Mouse (Mus musculus) heart, embryonic 14.5 days (tissue): ENCODE data around the gene Mylk4. TPM values are rescaled to one million over a fixed set of nuclear protein-coding genes. Genes with fewer than 3 reads are reported as not detected.

ENCODE experiments used
- ATAC-seq: fragments of 200-750 bp; cut with Nextera tagmentation; 2 replicates; pipeline ENCODE4 v1.8.0; 2017; ENCODE audit warnings: low read depth, moderate TSS enrichment; ENCODE audit not compliant: insufficient number of reproducible peaks, insufficient read depth, low FRiP score
- H3K27ac ChIP-seq, 2 experiments: fragments of 200-500 bp in 1 of 2; fragments of 300-500 bp in 1 of 2; sonication (generic) in 1 of 2; replicated peaks in 1 of 2; 2 replicates each; pipeline ENCODE4 v1.5.1; 2012 to 2014; ENCODE audit warnings: low read depth in 2 of 2, low read length in 2 of 2, control low read depth in 1 of 2, mild to moderate bottlenecking in 1 of 2, mixed read lengths in 1 of 2; ENCODE audit not compliant: control insufficient read depth in 1 of 2, insufficient read depth in 1 of 2
- H3K27me3 ChIP-seq: fragments of 300-500 bp; sonication (generic); 2 replicates; pipeline ENCODE4 v1.6.1; 2014; ENCODE audit warnings: mild to moderate bottlenecking, low read length, control low read depth; ENCODE audit not compliant: control insufficient read depth, insufficient read depth
- H3K36me3 ChIP-seq: fragments of 300-500 bp; sonication (generic); 2 replicates; pipeline ENCODE4 v1.6.1; 2014; ENCODE audit warnings: mild to moderate bottlenecking, control low read depth, low read length, mixed read lengths; ENCODE audit not compliant: control insufficient read depth, insufficient read depth
- H3K4me1 ChIP-seq, 2 experiments: fragments of 200-500 bp in 1 of 2; fragments of 300-500 bp in 1 of 2; sonication (generic) in 1 of 2; 2 replicates each; pipeline ENCODE4 v1.6.1; 2012 to 2014; ENCODE audit warnings: low read length in 2 of 2, control low read depth in 1 of 2, mixed read lengths in 1 of 2; ENCODE audit not compliant: control insufficient read depth in 2 of 2, insufficient read depth in 2 of 2
- H3K4me2 ChIP-seq: fragments of 300-500 bp; sonication (generic); 2 replicates; pipeline ENCODE4 v1.6.1; 2014; ENCODE audit warnings: mild to moderate bottlenecking, low read length
- H3K4me3 ChIP-seq, 2 experiments: fragments of 200-500 bp in 1 of 2; fragments of 300-500 bp in 1 of 2; sonication (generic) in 1 of 2; 2 replicates each; pipeline ENCODE4 v1.5.1; 2012 to 2014; ENCODE audit warnings: low read length in 2 of 2, mild to moderate bottlenecking in 2 of 2, control low read depth in 1 of 2, low read depth in 1 of 2, moderate library complexity in 1 of 2; ENCODE audit not compliant: control insufficient read depth in 1 of 2, insufficient read depth in 1 of 2
- H3K9ac ChIP-seq: fragments of 300-500 bp; sonication (generic); 2 replicates; pipeline ENCODE4 v1.6.1; 2014; ENCODE audit warnings: mild to moderate bottlenecking, low read length
- H3K9me3 ChIP-seq: fragments of 300-500 bp; sonication (generic); 2 replicates; pipeline ENCODE4 v1.6.1; 2016; ENCODE audit warnings: low read length, control low read depth; ENCODE audit not compliant: control insufficient read depth
- WGBS: fragments of 180-500 bp; shearing (Covaris S2); extraction: QIAGEN DNeasy Blood & Tissue Kit; methylation state at CpG from one replicate; pipeline ENCODE4 v1.1.7; 2014; 5-methylcytosine and 5-hydroxymethylcytosine counted together
- polyA plus RNA-seq: library from polyadenylated mRNA; unstranded; fragments of >200 nt; fragmentation: Nextera tagmentation; extraction: Ambion mirVana; gene quantifications from 2 replicates; pipeline ENCODE4 v1.2.1, GENCODE M21; 2014

The Mylk4 gene
- polyA plus RNA-seq, 1 experiment from 2014 or later, result 0.46 TPM

GRCm38 (mm10) chr13:32806820-32807219 is 23.1 kb upstream of the Mylk4 start:
- H3K36me3 ChIP-seq, result peaks cover 57% of the 10 kb centered on the region

GRCm38 (mm10) chr13:32803701-32804345 is 20.1 kb upstream of the Mylk4 start:
- Histone ChIP-seq H3K4me3 (peak overlapping the region; percentile 12 to 86; a peak in 3 of 4 replicates), H3K4me2 (peak overlapping the region; percentile 92), H3K36me3 (peaks cover 32% of the 10 kb centered on the region), H3K27me3 (no peaks in the 10 kb centered on the region), H3K9ac (peak overlapping the region; percentile 89), H3K9me3 (no peaks in the 10 kb centered on the region), H3K4me1 (peaks cover 0 to 30% of the 10 kb centered on the region in 2 experiments; a peak in 3 of 4 replicates), H3K27ac (no peak overlapping the region; a peak in 1 of 4 replicates)
- ATAC-seq, result no peak
- WGBS, result 56% methylated on average over 4 of the region's 4 CpGs

More at GRCm38 (mm10) chr13:32806820-32807219, 23.1 kb upstream of the Mylk4 start:
- peaks cover 0 to 28% of the 10 kb centered on the region in 2 experiments; a peak in 3 of 4 replicates for H3K4me1 ChIP-seq
- no peak overlapping the region for H3K4me2 ChIP-seq
- no peak overlapping the region for H3K9ac ChIP-seq
- no peaks in the 10 kb centered on the region for H3K27me3 ChIP-seq
- ATAC-seq, result no peak
- WGBS, result 59% methylated on average over 7 of the region's 7 CpGs
- H3K27ac ChIP-seq, result 0 out of 4 replicates have a peak overlapping the region, but pooled peaks of 1 of the 2 experiments have one; percentile 6
- no peaks in the 10 kb centered on the region for H3K9me3 ChIP-seq
- no peak overlapping the region for H3K4me3 ChIP-seq

DNA sequence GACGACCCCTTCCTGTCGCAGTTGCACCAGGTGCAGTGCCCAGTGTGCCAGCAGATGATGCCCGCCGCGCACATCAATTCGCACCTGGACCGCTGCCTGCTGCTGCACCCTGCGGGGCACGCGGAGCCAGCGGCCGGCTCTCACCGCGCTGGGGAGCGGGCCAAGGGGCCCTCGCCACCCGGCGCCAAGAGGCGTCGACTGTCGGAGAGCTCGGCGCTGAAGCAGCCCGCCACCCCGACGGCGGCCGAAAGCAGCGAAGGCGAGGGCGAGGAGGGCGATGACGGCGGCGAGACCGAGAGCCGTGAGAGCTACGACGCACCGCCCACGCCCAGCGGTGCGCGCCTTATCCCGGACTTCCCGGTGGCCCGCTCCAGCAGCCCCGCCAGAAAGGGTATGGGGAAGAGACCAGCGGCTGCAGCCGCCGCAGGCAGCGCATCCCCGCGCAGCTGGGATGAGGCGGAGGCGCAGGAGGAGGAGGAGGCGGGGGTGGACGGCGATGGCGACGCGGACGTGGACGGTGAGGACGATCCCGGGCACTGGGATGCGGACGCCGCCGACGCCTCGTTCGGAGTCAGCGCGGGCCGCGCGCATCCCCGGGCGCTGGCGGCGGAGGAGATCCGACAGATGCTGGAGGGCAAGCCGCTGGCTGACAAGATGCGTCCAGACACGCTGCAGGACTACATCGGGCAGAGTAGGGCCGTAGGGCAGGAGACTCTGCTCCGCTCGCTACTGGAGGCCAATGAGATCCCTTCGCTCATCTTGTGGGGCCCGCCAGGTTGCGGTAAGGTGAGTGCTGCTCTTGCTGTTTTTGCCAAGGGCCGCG is 18.7 kb upstream of the Mylk4 start, which contains the start of gene D930007J09Rik:
TSS of gene D930007J09Rik (minus strand) at position 591 of the 823 bp plus-strand sequence.
- Histone ChIP-seq H3K9ac (peak within 1 kb of the TSS; percentile 89), H3K4me3 (peak within 1 kb of the TSS; percentile 75 to 86), H3K4me1 (peaks cover 0 to 25% of the 10 kb centered on the region in 2 experiments; a peak in 3 of 4 replicates), H3K27me3 (no peaks in the 10 kb centered on the region), H3K4me2 (peak within 1 kb of the TSS; percentile 92), H3K9me3 (no peaks in the 10 kb centered on the region), H3K36me3 (peaks cover 19% of the 10 kb centered on the region), H3K27ac (peak within 1 kb of the TSS; percentile 23 to 71)
- WGBS, result under 1% methylated on average over 83 of the region's 95 CpGs
- peak; percentile 39 for ATAC-seq

DNA sequence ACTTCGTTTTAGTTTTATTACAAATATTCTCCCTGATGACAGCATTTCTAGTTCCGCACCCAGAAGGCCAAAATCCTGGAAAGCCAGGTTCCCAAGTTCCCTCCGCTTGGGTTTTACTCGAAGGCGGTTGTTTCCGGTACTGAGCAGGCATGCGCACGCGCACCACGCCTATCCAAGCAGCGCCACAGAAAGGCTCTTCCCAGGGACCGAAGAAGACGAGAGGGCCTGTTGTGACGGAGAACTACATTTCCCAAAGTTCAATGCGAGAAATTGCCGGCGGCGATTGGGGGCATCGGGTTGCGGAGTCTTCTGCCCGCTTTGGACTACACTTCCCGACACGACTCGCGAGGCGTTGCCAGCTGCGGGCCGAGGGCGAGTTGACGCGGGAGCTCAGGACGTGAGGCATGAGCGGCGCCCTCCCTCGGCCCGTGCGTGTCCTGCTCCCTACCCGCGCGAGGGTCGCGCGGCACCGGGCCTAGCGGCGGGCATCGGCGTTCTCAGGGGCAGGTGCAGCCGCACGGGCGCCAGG is 18.0 kb upstream of the Mylk4 start, which contains the start of gene Wrnip1:
TSS of gene Wrnip1 (plus strand) at position 346 of the 529 bp plus-strand sequence.
- H3K9ac ChIP-seq, result peak within 1 kb of the TSS; percentile 89
- under 1% methylated on average over 50 of the region's 51 CpGs for WGBS
- H3K36me3 ChIP-seq, result peaks cover 13% of the 10 kb centered on the region
- no peaks in the 10 kb centered on the region for H3K27me3 ChIP-seq
- peak within 1 kb of the TSS; percentile 75 to 86 for H3K4me3 ChIP-seq
- peak; percentile 93 for ATAC-seq
- H3K9me3 ChIP-seq, result no peaks in the 10 kb centered on the region
- peak within 1 kb of the TSS; percentile 92 for H3K4me2 ChIP-seq
- H3K27ac ChIP-seq, result peak within 1 kb of the TSS; percentile 58 to 71
- peaks cover 0 to 21% of the 10 kb centered on the region in 2 experiments; a peak in 3 of 4 replicates for H3K4me1 ChIP-seq

DNA sequence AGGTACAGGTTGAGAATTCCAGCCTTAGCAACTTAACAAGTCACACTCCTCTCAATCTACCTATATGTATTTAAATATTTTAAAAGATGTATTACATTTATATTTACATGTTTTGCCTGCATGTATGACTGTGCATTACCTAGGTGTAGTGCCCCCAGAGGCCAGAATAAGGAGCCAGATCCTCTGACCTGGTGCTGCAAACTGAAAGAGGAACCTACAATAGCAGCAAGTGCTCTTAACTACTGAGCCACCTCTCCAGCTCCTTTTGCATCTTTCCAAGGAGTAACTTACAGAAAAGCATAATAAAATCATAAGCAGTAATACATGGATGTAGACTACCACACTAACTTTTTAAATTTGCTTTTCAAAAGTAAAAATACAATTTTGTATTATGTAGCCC is 17.1 kb upstream of the Mylk4 start:
- Histone ChIP-seq H3K9ac (no peak overlapping the region), H3K27me3 (no peaks in the 10 kb centered on the region), H3K9me3 (no peaks in the 10 kb centered on the region), H3K4me1 (peaks cover 0 to 16% of the 10 kb centered on the region in 2 experiments; a peak in 2 of 4 replicates), H3K4me3 (no peak overlapping the region), H3K4me2 (peak overlapping the region; percentile 92), H3K27ac (no peak overlapping the region), H3K36me3 (peaks cover 6% of the 10 kb centered on the region; the same call in 1 of the 2 replicates)
- no peak for ATAC-seq

DNA sequence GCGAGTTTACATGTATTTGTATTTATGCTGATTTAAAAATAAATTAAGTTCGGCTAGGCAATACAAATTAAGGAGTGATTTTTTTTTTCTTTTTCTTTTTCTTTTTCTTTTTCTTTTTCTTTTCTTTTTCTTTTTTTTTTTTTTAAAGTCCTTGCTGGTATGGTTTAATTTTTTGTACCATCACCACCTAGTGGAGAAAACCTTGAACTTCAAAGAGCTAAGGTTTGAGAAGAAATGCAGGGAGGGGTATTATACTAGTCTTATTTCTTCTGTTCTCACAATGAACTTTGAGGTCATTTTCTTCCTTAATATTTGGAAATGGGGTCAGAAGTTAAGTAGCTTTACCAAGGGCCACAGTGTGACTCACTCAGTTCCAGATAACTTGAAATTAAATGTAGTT is 15.4 kb upstream of the Mylk4 start:
- Histone ChIP-seq H3K27me3 (no peaks in the 10 kb centered on the region), H3K9me3 (no peaks in the 10 kb centered on the region), H3K4me1 (peaks cover 2 to 15% of the 10 kb centered on the region in 2 experiments; a peak in 3 of 4 replicates), H3K4me2 (no peak overlapping the region), H3K36me3 (no peaks in the 10 kb centered on the region), H3K9ac (no peak overlapping the region), H3K27ac (no peak overlapping the region), H3K4me3 (no peak overlapping the region)
- no peak for ATAC-seq
- WGBS, result 50% methylated on average over 2 of the region's 2 CpGs

- no peaks in the 10 kb centered on the region for H3K36me3 ChIP-seq
- H3K9ac ChIP-seq, result no peak overlapping the region
- H3K4me2 ChIP-seq, result no peak overlapping the region
- 76% methylated on average over 1 of the region's 1 CpGs for WGBS
- H3K27ac ChIP-seq, result no peak overlapping the region
- H3K9me3 ChIP-seq, result no peaks in the 10 kb centered on the region
- no peak for ATAC-seq
- no peaks in the 10 kb centered on the region for H3K27me3 ChIP-seq
- no peak overlapping the region for H3K4me3 ChIP-seq
- peaks cover 2% of the 10 kb centered on the region in 2 experiments; a peak in 2 of 4 replicates for H3K4me1 ChIP-seq
Measured at GRCm38 (mm10) chr13:32797085-32797484, 13.3 kb upstream of the Mylk4 start.
